Mouse (Mus musculus) kidney, adult 8-10 months (tissue): ENCODE measurements at regions not wholly inside any gene's neighbourhood (a gene's known extent, or its start where the extent isn't known, plus 50 kb on each side); places are given as distances from the start of the nearest gene placed in this dataset.

Experiments used
- DNase-seq, 2 experiments: peaks; one replicate each; pipeline ENCODE4 v3.0.0; 2022

DNA sequence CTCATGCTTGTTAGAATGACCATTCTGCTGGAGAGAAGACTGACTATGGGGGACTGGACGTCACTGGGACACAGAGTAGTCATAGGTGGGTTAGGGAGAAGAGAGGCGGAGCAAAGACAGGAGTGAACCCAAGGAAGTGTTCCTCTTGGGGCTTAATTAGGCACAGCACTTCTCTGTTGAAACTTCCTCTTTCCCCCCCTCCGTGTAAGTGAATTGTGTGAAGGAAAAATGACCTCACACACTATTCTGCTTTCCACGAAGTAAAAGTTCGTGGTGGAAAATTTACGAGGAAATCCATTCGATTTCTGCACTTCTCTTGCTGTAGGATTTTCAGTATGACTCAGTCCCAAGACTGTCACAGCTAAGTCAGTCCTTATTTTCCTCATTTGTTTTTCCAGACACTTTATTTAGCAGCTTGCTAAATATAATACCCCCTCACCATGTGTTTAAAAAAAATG, 49.9 kb upstream of the Ado start:
- no peak for DNase-seq
